Mouse (Mus musculus) thymus, postnatal 4 days (tissue): Measurements from ENCODE around the gene Csrnp3.

Experiments
- DNase-seq: peaks from one replicate; pipeline ENCODE4 v3.0.0; 2021

Gene Csrnp3

DNA sequence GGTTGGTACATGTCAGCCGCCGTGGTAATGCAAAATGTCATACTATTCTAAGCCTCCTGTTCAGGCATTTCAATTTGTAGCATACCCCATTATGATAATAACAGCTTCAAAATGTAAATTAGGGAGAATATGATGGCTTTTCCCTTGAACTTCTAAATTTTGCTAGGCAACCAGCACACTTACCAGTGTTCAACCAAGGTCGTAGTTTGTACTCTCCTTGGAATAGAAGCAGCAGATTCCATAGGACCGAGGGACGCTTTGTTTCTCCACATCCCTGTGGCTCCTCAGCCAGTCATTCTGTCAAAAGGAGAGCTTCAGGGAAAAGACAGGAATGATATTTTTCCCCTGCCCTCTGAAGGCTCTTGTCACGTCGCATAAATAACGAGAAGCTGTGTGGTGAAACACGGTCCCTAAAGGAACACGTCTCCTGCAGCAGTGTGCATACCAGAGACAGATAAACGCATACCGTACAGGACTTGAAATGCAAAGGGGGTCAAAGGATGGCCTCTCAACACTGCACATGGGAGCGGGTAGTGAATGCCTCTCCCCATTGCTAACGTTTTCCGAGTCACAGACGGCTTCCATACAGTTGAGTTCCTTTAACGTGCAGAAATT lies 108.3 kb downstream of the Csrnp3 start:
- no peak for DNase-seq

DNA sequence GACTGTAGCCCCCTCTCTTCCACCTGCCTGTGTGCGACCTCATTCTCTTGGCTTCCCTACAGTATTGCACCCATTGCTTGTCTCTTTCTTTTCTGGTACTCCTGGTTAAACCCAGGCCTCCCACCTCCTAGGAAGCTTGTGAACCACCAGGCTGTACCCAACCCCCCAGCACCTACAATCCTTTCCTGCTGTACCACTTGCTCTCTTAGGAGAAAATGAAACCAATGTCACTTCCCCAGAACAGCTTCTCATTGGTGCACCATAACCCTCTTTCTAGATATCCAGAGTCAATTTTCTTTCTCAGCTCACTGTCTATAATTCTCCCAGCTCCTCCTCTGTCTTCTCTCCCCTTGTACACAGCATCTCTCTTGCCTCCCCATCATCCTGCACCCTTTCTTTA lies 110.2 kb downstream of the Csrnp3 start:
- DNase-seq, result no peak

- no peak for DNase-seq
These were observed 111.2 kb downstream of the Csrnp3 start for GRCm38 (mm10) chr2:65956727-65957126.

GRCm38 (mm10) chr2:65963420-65963819 lies 117.9 kb downstream of the Csrnp3 start:
- DNase-seq, result no peak

DNA sequence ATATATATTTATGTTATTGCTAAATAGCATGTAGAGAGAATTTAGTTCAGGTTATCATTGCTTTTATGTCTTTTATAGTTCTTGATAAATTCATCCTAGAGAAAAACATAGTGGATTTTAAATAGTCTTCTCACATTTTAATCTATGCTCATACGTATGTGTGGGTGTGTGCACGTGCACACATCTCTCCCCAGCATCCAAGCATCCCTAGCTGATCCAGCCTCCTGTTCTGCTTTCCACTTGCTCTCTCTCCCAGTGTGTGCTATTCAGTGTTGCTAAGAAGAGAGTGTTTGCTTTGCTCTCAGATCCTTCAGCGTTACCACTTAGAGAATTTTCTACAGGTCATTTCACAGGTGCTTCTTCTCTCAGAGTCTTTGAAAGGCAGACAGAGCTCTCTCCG lies 123.2 kb downstream of the Csrnp3 start:
- DNase-seq, result no peak

GRCm38 (mm10) chr2:65973907-65974306 lies 128.3 kb downstream of the Csrnp3 start:
- DNase-seq, result no peak

- DNase-seq, result no peak
These were observed 129.8 kb downstream of the Csrnp3 start for GRCm38 (mm10) chr2:65975383-65975782.

GRCm38 (mm10) chr2:65979338-65980053 lies 133.9 kb downstream of the Csrnp3 start:
- DNase-seq, result no peak

- no peak for DNase-seq
These were observed 135.9 kb downstream of the Csrnp3 start for GRCm38 (mm10) chr2:65981470-65981869.

DNA sequence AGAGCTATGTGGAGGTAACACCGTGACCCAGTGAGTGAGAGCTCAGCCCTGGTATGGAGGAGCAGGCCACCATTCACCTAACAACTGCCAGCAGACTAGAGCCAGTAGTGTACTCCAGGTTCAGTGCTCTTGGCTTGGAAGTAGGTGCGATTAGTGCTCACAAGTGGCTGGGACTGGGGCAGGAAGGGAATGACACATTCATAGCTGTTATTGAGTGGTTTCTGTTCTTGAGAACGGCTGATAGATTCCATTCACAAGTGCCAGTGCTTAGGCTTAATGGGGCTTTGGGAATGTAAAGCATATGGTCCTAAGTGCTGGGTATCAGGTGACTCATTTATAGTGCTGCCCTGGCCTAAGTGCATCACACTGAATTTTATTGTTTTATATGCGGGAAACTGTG lies 136.4 kb downstream of the Csrnp3 start:
- no peak for DNase-seq

- no peak for DNase-seq
These were observed 140.1 kb downstream of the Csrnp3 start for GRCm38 (mm10) chr2:65985706-65986105.

GRCm38 (mm10) chr2:65987069-65987468 lies 141.5 kb downstream of the Csrnp3 start:
- no peak for DNase-seq

DNA sequence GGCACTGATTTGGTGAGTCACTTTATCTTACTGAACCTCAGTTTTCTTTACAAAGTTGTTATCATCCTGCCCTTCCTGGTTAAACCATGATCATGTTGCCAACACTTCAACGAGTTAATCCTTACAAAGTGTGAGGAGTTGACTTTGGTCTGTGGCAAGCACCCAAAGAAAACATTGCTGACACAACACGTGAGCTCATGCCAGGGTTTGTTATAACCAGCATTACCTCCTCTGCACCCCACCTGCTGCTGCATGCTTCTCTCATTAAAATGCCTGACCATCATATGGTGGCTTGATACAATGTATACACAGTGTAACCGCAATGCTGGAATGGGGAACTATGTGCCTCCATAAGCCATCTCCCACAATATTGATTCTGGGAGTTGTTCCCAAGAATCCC lies 142.0 kb downstream of the Csrnp3 start:
- no peak for DNase-seq

GRCm38 (mm10) chr2:65988788-65989187 lies 143.2 kb downstream of the Csrnp3 start:
- DNase-seq, result no peak

- DNase-seq, result no peak
These were observed 144.5 kb downstream of the Csrnp3 start for GRCm38 (mm10) chr2:65990108-65990507.

GRCm38 (mm10) chr2:65990754-65991153 lies 145.2 kb downstream of the Csrnp3 start:
- no peak for DNase-seq

GRCm38 (mm10) chr2:65993371-65993770 lies 147.8 kb downstream of the Csrnp3 start:
- no peak for DNase-seq

GRCm38 (mm10) chr2:65994886-65995468 lies 149.4 kb downstream of the Csrnp3 start:
- DNase-seq, result no peak

- no peak for DNase-seq
These were observed 153.2 kb downstream of the Csrnp3 start for GRCm38 (mm10) chr2:65998747-65999146.

DNA sequence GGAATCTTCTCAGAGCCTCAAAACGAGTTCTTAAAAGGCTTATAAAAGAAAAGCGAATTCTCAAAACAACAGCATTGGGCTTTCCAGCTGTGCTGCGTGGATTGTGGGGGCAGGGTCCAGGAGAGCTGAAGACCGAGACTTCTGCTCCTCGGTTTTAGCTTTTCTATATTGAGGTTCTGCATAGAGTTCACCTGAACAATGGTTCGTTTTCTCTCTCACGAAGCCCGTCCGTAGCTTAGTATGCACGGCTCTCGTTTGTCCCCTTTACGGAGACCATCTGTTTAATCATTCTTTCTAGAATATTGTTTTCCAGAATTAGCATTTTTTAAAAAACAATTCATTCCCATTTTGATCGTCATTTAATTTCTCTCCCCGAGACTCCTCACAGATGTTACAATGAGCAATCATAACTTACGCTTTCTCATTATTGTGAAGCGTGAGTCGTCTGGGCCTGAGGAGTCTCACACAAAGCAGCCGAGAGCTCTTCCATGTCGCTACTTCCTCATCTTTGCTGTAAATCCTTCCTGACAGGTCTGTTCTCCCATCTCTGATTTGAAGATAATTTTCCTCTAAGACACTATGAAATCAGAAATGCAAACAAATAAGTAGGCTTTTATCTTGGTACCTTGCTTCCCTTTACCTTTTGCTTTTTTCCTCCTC lies 163.6 kb downstream of the Csrnp3 start:
- DNase-seq, result no peak

- DNase-seq, result no peak
These were observed 164.1 kb downstream of the Csrnp3 start for GRCm38 (mm10) chr2:66009677-66010076.

- DNase-seq, result no peak
These were observed 173.1 kb downstream of the Csrnp3 start for GRCm38 (mm10) chr2:66018711-66019110.

GRCm38 (mm10) chr2:66019235-66019634 lies 173.7 kb downstream of the Csrnp3 start:
- DNase-seq, result no peak

- DNase-seq, result no peak
These were observed 177.9 kb downstream of the Csrnp3 start for GRCm38 (mm10) chr2:66023419-66023818.
